Mouse (Mus musculus) hematopoietic stem cell, adult 5-6 weeks (primary cell): Measurements from ENCODE around the gene Tex48. TPM values are rescaled to one million over a fixed set of nuclear protein-coding genes. Genes with fewer than 3 reads are reported as not detected.

Source experiments
- ATAC-seq, 2 experiments: fragments of 125-278 bp in 1 of 2; replicated peaks in 1 of 2; 2 replicates each; pipeline ENCODE4 v1.8.0; 2016 to 2017; ENCODE audit warnings: inconsistent platforms in 2 of 2, mild to moderate bottlenecking in 2 of 2, moderate number of reproducible peaks in 2 of 2, low read depth in 1 of 2, moderate TSS enrichment in 1 of 2; ENCODE audit not compliant: low FRiP score in 2 of 2, poor library complexity in 2 of 2, severe bottlenecking in 2 of 2, insufficient read depth in 1 of 2, low TSS enrichment in 1 of 2
- total RNA-seq: library from RNA; stranded (forward); fragments of 172-1452, 232-1000 nt; gene quantifications from 2 replicates; pipeline ENCODE4 v1.2.3, GENCODE M21; 2017

Gene Tex48
- total RNA-seq, 1 experiment from 2014 or later: not detected

GRCm38 (mm10) chr4:63561861-63562675, 60.2 kb downstream of the Tex48 start:
- peak; percentile 65 to 68 for ATAC-seq

GRCm38 (mm10) chr4:63560079-63560478, 62.1 kb downstream of the Tex48 start:
- ATAC-seq: peak; percentile 4 to 16; a peak in 2 of 4 replicates

- no peak for ATAC-seq
Observed at GRCm38 (mm10) chr4:63559127-63559697, 63.0 kb downstream of the Tex48 start.

GRCm38 (mm10) chr4:63558407-63559081, 63.7 kb downstream of the Tex48 start, which contains the start of gene Tmem268:
Gene Tmem268 (plus strand): TSS chr4:63558781.
- ATAC-seq: peak; percentile 26 to 40; a peak in 3 of 4 replicates

DNA sequence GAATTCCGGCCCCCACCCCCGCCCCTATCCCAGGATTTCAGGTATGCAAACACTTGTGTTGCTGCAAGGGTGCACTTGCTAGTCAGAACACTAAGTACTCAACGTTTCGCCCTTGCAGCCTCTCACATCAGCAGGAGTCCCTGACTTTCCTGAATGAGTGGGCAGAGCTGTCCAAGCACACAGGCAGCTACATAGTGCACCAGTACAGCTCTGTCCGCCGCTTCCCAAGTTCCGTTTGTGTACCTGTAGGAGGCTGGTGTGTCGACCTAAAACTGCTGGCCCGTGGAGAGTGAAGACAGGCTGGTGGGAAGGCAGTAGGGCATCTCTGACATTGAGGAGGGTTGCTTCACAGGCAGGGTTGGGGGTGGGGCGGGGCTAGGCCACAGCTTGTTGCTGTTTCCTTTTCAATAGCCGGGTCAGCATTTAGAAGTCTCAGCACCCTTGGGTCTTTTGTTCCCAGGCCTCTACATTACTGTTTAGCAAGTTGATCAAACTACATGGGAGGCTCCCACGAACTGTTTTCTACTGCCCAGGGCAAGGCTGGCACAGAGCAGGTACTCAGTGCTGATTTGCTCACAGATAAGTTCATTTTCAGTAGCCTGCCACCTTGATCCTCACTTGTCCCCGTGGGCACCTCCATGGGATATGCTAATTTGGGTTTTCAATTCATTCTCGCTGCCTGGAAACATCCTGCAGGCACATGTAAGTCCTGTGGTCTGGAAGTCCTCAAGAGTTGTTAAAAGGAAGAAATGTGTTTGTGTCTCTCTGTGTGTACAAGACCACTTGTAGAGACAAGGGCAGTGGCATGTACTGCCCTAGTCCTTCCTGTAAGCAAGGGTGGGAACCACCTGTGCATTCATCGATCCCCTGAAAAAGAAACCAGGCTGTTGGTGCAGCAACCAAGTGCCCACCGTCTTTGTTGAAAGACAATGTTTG, 64.8 kb downstream of the Tex48 start:
- no peak for ATAC-seq

Other genes starting within 250 kb of the Tex48 start
- gene Akna, start 219.1 kb downstream of the Tex48 start, total RNA-seq: 19.1 and 22.1 TPM in 2 replicates
- 4.4 and 6.1 TPM in 2 replicates for gene Whrn, start 126.4 kb downstream of the Tex48 start, total RNA-seq
- 71.6 and 116 TPM in 2 replicates for gene Atp6v1g1, start 77.7 kb downstream of the Tex48 start, total RNA-seq
- 10.3 and 40.9 TPM in 2 replicates for gene Tmem268, start 63.6 kb downstream of the Tex48 start, total RNA-seq
- not detected in 2 replicates for gene Gm11213, start 17.2 kb downstream of the Tex48 start, total RNA-seq
- gene Gm11214, start 41.0 kb upstream of the Tex48 start, total RNA-seq: not detected in 2 replicates
- gene Tnfsf15, start 122.7 kb upstream of the Tex48 start, total RNA-seq: not detected in 2 replicates
- gene Tnfsf8, start 238.9 kb upstream of the Tex48 start, total RNA-seq: 1.8 and 3.7 TPM in 2 replicates